Mouse (Mus musculus) left cerebral cortex, postnatal 14 days (tissue): ENCODE measurements around the gene BC055324. TPM values are rescaled to one million over a fixed set of nuclear protein-coding genes. Genes with fewer than 3 reads are reported as not detected.

Experiments
- DNase-seq, 2 experiments: peaks; one replicate each; pipeline ENCODE4 v3.0.0; 2021 to 2022; ENCODE audit warnings: low spot score in 2 of 2, mixed read lengths in 1 of 2
- intact Hi-C: fragments of 180-260 bp; cut with DNase I; formaldehyde crosslinking; loops from one replicate; pipeline ENCODE4 v1.15.1; 2025
- total RNA-seq, 2 experiments: library from RNA; stranded (reverse); gene quantifications; 2 replicates each; pipeline ENCODE4 v1.2.3; 2021

The BC055324 gene
- total RNA-seq, 2 experiments from 2014 or later, result 1.2 to 1.4 TPM

DNA sequence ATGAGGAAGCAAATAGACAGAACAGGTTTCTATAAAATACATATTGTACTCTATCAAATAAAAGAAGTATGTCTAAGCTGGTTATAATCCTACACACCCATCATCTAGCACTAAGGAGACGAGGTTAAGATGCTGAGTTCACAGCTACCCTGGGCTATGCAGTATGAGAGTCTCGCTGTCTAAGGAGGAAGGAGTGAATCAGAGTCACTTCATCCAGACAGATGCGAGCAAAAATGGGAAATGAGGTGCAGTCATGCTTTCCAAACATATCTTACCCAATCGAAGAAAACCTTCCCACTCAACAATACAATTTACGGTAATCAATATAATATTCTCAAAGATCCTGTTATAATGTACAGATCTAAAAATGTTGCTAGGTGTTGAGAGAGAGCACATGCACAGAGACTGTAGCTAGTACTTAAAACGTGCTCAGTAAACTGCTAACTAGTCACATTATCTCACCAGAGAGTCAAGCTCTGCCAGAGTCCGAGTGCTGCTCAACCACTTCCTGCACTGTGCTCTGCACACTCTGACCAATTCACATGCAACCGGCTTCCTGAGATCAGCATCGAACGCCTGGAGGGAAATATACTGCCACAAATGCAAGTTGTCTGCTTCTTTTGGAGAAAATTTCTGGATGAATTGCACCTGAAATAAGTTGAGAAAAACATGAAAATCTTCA is 30.4 kb downstream of the BC055324 start:
- no peak for DNase-seq
- intact Hi-C loops, result no loop called here

DNA sequence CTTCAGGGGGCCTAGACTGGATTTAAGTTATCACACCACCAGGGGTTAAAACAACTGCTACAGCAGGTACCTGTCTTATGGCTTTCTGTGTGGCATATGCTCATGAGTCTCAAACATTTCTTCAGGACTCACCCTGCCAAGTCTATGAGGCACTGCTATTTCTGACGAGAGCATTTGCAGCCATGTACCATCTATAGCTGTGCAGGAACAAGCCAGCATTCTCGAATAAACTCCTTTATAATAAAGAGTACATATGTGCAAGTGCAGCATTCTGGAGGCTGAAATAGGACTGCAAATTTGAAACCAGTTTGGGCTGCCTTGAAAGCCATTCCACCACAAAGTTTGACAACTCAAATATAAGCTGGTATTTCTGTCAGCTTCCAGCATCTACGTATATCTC is 36.6 kb downstream of the BC055324 start:
- intact Hi-C loops, result no loop called here
- DNase-seq, result peak; percentile 27 to 61

DNA sequence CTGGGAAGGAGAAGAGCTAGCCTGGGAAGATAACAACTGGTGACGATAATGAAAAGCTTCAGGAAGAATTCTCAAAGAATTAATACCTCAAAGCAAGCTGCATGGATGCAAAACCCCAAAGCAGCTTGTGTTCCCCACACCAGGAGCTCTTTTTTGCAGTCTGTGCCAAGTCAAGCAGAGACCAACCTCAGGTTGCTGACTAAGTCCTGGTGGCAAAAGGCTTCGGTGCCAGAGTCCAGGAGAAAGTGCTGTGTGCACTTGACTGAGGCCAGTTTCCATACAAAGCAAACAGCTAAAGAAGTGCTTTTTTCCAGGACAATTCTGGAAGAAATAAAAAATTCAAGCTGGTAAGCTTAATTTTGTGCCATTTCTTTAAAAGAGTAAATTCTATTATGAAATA is 41.2 kb downstream of the BC055324 start:
- no peak for DNase-seq
- intact Hi-C loops, result no loop called here

DNA sequence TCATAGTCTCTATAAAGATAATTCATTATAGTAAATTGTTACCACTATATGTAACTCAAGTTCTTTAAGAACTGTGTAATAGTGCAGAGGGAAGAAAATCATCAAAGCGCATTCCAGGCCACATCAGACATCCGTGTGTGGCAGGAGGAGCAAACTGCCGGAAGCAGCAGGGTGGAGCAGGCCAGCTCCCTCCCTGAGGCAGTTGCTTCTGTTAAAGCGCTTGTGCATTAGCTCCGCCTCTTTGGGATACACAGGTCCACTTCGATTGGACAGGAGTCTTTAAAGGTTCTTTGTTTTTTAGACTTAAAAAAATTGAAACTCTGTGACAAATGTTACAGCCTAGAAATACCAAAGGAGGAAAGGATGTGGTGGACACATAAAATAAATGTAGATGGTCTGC is 52.5 kb downstream of the BC055324 start:
- DNase-seq, result no peak
- intact Hi-C loops, result no loop called here

DNA sequence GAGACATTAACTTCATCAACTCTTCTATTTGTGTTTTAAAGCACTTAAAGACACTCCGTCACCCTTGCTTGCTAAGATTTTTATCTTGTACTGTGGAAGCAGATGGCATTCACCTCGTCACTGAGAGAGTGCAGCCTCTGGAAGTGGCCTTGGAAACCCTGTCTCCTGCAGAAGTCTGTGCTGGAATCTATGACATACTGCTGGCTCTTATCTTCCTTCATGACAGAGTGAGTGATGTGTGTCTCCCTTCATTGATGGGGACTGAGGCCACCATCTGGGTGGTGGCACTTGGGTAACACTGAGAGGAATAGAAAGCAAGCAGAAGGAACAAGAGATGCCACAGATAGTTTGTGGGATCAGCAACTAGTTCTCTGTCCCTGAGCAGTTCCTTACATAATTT is 60.0 kb downstream of the BC055324 start:
- DNase-seq, result no peak
- intact Hi-C loops, result no loop called here

DNA sequence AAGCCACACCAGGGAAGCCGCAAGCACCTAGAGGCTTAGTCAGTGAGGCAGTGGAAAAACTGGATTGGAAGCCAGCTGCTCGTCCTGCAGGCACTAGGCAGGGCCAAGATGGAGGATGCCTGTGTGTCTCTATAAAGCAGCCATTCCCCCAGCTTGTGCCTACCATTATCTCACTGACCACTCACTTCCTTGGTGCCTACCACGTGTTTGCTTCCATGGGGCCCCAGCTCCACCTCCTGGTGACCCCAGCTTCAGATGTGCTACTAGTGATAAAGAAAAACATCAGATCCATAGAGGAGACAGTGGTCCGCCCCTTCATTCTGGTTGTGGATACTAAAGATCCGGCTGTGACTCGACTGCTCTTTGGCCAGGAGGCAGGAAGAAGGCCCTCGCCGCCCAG is 62.8 kb downstream of the BC055324 start:
- DNase-seq, result no peak
- intact Hi-C loops, result no loop called here

DNA sequence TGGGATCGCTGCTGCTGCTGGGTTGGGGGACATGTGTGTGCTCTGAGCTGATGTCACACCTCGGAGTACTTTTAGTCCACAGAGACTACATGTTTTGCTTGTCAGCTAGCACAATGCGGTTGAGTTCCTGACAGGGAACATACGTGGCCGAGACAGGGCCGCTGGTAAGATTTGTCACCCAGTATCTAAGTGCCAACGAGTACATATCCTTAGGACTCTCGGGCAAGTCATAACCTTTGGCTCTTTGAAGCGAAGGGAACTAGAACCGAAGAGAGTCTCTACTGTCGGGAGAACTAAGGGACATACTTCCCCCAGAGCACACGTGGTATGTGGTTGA is 64.2 kb downstream of the BC055324 start:
- DNase-seq, result no peak
- intact Hi-C loops, result no loop called here

DNA sequence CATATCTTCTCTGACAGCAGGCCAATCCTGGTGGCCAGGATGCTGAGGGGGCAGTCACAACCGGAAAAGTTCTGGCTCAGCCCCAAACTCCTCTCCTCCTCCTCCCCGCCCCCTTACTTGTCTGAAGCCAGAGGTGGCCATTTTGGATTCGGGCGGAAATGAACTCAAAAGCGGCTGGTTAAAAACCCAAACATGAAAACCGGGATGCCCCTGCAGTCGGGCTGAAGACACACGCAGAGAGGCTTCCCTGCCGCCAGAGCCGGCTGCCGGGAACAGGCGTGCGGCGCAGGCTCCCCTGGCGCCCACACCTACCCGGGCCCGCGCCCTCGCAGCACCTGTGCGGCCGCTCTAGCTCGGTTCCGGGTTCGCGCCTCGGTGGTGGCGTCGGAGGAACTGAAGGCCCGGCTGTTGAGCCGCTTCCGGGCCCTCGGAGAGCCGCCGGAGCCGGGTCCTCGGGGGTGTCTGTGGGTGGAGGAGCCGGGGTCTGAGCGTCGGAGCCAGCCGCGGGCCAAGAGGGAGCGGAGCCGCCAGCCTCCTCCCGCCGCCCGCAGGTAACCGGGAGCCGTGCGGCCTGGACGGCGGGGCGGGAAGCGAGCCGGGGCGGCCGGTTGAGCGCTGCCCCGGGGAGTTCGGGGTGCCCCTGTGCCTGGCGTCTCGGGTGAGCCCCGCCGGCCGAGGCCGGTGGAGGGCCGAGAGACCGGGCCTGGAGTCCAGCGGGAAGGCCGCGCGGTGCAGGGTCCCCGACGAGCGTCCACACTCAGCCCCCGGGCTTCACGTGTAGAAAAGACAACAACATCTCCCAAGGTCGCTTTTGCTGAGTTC is 64.7 kb downstream of the BC055324 start:
- DNase-seq, result peak; percentile 88 to 93
- intact Hi-C loops, result no loop called here

DNA sequence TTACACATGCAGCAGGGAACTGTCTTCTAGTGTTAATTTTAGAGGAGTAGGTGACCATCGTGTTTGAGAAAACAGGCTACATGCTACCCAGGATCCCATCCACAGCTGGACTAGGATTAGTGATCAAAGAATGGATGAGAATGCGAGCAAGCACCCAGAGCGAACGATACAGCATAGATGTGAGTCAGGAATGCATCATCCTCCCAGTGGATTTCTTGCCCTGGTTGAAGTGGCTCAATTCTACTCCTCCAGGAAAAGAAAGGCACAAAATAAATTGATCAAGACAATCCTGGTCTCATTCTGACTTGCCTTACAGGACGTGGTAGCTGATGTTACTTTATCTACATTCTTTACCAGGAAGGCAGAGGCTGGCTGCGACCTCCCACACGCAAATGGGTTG is 65.8 kb downstream of the BC055324 start, which contains the start of gene Scyl3:
Scyl3 (plus strand) TSS at position 255 of the 400 bp plus-strand sequence.
- intact Hi-C loops, result no loop called here
- DNase-seq, result peak in 1 of 2 experiments; percentile 12

DNA sequence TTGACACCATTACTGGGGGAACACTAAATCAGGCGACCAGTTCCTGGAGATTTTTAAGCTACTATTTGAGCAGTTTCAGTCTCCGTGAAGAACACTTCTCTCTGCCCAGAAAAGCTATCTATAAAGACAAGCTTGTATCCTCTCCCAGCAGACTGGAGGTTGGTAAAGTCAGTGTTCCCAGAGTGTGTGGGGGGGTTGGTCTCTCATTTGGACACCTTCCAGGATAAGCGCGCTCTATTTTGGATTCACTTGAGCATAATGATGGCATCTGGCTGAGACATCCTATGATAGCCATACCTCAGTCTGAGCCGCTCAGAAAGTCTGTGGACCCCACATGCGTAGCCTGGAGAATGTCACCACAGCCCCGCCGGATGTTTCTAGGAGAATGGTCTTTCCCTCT is 70.5 kb downstream of the BC055324 start:
- peak; percentile 36 to 72 for DNase-seq
- intact Hi-C loops, result no loop called here

DNA sequence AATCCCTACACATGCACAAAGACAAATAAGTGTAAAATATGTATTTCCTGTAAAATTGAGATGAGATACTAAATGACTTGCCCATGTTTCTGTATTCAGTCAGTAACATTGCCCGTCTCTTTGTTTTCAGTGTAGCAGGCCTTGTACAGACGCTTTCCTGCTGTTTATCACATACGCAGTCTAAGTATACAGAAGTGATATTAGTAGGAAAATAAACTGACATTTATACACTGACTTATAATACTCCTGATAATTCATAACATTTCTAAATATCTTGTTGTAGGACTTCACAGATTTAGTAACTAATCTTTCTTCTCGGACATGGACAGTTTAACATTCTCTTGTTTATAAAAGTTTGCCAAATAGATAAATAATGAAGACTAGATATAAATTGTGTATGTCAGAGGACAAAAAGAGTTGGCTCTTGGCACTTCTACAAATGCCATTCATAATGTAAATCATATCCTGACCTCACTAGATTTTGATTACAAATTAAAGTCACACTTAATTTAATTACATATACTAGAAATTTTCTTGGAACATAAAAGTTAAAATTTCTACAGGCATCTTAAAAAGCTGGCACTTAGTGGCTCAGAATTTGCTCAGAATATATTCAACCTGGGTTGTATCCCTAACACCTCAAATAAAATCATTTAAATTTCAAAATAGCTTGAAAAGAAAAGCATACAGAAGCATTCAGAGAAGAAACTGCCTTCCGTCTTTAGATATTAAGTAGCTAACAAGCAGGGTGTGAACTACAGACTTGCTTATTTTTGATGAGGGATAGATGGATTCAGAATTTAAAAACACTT is 77.0 kb downstream of the BC055324 start:
- intact Hi-C loops, result no loop called here
- DNase-seq, result no peak

DNA sequence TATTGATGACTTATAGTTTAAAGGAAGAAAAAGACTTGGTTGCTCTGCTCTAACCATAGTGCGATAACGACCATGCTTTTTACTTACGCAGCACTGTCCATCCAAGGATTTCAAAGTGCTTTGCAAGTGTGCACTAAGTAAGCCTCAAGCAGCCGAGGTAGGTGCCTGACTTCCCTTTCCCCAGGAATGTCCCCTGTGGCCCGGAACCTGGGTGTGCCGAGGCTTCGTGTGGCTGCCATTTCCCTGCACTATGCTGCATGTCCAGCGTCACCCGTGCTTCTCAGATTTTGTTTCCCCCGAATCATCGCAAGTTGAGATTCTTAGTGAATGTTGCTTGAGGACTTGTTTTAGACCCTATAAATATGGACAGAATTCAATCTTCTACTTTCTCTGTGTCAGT is 82.6 kb downstream of the BC055324 start:
- intact Hi-C loops, result loop anchor here (2.0 to 5.0 kb wide), 2 partner anchors 75 to 760 kb away; no protein-coding TSS in a partner anchor

DNA sequence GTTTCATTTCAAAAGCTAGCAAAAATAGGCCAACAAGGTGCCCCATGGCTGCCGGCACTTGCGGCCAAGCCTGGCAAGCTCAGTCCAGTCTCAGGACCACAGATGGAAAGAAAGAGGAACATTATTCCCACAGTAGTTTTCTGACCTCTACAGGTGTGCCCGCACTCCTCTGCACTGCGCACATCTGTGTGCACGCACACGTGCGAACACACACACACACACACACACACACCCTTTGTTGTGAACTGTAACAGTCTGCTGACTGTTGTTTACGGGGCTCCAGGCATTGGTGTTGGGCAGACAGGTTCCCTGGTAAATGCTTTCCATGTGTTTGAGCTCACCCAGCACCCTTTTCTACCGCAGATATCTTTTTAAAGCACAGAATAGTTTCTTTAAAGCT is 83.8 kb downstream of the BC055324 start:
- DNase-seq, result no peak

More for the DNA sequence above, 82.6 kb downstream of the BC055324 start:
- no peak for DNase-seq

DNA sequence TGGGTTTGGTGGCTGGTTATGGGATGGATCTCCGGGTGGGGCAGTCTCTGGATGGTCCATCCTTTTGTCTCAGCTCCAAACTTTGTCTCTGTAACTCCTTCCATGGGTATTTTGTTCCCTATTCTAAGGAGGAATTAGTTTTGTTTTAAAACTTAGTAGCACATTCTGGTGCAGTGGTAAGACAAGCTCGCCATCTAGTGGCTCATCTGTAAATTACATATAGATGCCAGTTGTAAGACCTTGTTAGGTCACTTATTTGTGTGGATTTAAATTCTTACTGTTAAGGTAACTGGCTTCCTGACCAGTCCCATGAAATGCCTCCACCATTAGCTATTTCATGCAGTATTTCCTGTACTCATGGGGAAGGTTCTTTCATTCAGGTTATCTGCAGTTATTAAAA is 84.3 kb downstream of the BC055324 start:
- intact Hi-C loops, result loop anchor here (2.0 to 5.0 kb wide), 2 partner anchors 74 to 758 kb away; no protein-coding TSS in a partner anchor
- DNase-seq, result peak; percentile 59 to 65

More for the DNA sequence above, 83.8 kb downstream of the BC055324 start:
- intact Hi-C loops, result loop anchor here (2.0 to 5.0 kb wide), 2 partner anchors 74 to 758 kb away; no protein-coding TSS in a partner anchor

DNA sequence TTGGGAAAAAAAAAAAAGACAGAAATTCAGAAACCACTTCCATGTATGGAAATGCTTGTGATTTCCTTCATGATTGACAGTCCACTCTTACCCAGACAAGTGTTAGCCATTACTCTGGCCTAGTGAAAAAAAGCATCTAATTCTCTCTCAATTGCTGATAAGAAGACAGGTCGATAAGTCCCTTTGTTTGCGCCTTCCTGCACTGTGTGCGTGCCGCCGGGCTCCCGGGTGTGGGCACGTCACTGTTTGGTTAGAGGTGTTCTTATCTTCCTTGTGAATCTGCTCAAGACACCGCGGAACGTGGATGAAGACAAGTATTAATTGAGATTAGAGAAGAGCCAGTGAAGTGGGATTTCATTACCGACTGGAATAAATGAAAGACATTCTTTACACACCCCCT is 86.2 kb downstream of the BC055324 start:
- intact Hi-C loops, result no loop called here
- DNase-seq, result no peak

DNA sequence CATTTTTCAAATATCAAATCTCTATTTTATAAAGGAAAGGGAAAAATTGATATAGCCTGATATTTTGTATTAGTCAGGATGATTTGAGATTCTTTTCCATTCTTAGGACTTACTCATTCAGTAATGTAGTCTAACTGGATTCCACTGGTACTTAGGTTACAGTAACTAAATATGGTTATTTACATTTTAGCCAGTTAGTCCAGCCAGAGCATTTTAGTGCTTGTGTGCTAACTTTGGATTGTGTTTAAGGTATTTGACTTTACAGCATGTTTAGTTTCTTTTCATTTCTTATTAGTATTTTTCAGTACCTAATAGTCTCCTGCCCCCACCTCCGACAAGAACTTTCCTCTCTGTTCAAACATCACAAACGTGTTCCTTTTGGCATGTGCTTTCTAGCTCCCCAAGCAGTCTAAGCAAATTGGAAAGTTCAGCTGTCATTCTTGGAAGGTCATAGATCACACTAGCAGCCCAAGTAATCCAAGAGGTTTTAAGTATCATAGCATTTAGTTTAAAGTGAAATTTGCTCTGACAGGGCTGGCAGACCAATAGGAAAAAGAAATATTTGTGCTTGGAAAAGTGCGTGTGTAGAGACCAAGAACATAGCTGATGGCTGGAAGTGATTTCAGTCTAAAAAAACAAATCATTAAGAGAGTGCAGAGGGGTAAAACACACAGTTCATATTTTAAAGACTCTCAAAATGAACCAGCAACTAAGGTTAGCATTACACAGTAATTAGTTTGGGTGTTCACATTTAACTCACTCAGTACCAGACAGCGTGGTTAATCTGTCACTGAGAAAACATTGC is 87.4 kb downstream of the BC055324 start:
- no peak for DNase-seq
- intact Hi-C loops, result no loop called here

DNA sequence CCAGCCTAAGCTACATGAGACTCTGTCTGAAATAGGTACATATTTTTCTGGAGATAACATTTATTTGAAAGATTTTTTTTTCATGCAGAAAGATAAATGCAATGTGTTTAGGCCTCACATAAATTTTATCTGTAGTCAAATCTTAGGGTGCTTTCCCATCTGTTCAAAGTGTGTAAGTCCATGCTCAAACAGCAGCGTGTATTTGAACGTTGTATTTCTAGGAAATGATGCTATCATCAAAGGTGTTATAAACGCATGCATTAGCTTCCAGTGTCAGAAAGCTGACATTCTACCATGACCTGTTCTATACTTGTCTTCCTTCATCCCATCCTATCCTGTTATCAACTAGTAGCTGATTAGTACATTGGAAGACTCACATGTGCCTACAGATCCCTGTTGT is 91.2 kb downstream of the BC055324 start:
- intact Hi-C loops, result no loop called here
- DNase-seq, result no peak

DNA sequence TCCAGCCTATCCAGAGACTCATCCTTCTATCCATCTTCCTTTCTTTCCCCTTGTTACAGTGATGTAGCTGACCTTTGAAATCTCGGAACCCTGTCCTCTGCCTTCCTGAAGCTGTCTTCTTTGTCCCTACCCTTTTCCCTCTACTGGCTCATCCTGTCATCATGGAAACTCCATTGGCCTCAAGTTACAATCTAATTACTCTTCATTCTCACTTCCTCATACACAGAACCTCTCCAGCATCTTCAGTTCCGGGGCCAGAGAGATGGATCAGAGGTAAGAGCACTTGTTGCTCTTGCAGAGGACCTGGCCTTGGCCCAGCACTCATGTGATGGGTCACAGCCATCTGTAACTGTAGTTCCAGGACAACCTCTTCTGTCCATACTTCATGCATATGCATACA is 94.4 kb downstream of the BC055324 start:
- intact Hi-C loops, result no loop called here

DNA sequence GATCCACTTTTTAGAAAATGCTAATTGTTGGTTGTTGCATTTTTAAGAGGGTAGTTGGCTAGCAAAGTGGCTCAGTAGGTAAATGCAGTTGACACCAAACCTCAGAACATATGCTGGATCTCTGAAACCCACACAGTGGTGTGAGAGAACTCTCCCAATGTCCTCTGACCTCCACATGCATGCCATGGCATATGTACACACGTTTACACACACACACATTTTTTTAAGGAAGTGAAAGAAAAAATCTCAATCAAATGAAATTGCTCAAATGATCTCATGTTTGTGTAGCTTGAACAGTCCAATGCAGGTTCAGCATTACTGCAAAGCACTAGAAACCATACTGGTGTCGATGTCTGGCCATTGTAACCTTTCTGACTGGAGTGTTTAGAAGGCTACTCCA is 95.0 kb downstream of the BC055324 start:
- intact Hi-C loops, result no loop called here
- no peak for DNase-seq

More for the DNA sequence above, 94.4 kb downstream of the BC055324 start:
- DNase-seq, result no peak
